ENCODE assay signal across 23 mouse cellular contexts in the genomic region with DNA sequence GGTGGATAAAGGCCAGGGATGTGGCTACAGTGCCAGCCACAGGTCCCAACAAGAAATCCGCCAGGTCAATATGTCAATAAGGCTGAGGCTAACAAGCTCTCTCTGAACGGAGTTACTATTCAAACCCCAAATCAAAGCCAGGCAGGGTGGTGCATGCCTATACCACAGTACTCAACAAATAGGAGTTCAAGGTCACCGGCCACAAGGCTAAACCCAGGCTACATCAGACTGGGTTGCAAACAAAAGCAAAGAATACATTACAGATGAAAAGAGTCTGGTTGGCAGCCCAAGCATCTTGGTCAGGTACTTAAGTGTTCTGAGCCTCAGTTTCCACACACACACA. TPM values are rescaled to one million over a fixed set of nuclear protein-coding genes. Genes with fewer than 3 reads are reported as not detected.
A peak's percentile ranks its signal among the peaks of the same experiment; 100 is the strongest.
DNase-seq lines count a peak whose midpoint lies in the region; ATAC-seq and TF ChIP-seq lines count a peak whose summit lies in the region.
"Had no signal": no experiment of that assay in that cellular context is flagged by ENCODE, and none has a peak within 500 bp of the region (broad histone marks: within the 10 kb centered on the region; RNA-seq: fewer than 3 reads in every experiment).

No protein-coding gene starts in this region.

- DNase-seq in kidney, adult 9 months = peak; percentile 30
- no peak for DNase-seq in kidney, postnatal 25 days
- no peak for DNase-seq in ES-E14 (ENCODE audit: low read depth, low spot score)
- no peak for DNase-seq in frontal cortex, postnatal 14 days (ENCODE audit: low spot score in 2 of 2)
- DNase-seq: adrenal gland, adult 8-10 months; cerebellum, adult 11 months; cerebellum, postnatal 14 days; gastrocnemius, adult 2 months; heart, postnatal 14 days; layer of hippocampus, postnatal 36 days; lung, postnatal 14 days; right cerebral cortex, adult 18-20 months; thymus, adult 18-20 months had no signal

- H3K27me3 ChIP-seq in liver, embryonic 12.5 days (replicated peaks) = no peaks in the 10 kb centered on the region
- H3K27me3 ChIP-seq in stomach, embryonic 15.5 days (replicated peaks) = no peaks in the 10 kb centered on the region
- H3K27me3 ChIP-seq: CH12.LX; embryonic facial prominence, embryonic 13.5 days; heart, embryonic 12.5 days; hindbrain, embryonic 12.5 days; limb, embryonic 15.5 days; midbrain, embryonic 13.5 days; neural tube, embryonic 12.5 days had no signal

- H3K9ac ChIP-seq in ES-E14 (ENCODE audit: insufficient read depth, low read depth, low read length, poor library complexity, severe bottlenecking) = no peak overlapping the region
- H3K9ac ChIP-seq in liver, embryonic 12.5 days = no peak overlapping the region
- no peak overlapping the region for H3K9ac ChIP-seq in stomach, embryonic 15.5 days
- H3K9ac ChIP-seq: embryonic facial prominence, embryonic 13.5 days; heart, embryonic 12.5 days; hindbrain, embryonic 12.5 days; limb, embryonic 15.5 days; midbrain, embryonic 13.5 days; neural tube, embryonic 12.5 days had no signal

- 0 out of 2 replicates have a peak overlapping the region, but pooled peaks have one; percentile 8 for H3K4me2 ChIP-seq in liver, embryonic 12.5 days
- H3K4me2 ChIP-seq in stomach, embryonic 15.5 days = no peak overlapping the region
- H3K4me2 ChIP-seq: heart, embryonic 12.5 days; hindbrain, embryonic 12.5 days; limb, embryonic 15.5 days; midbrain, embryonic 13.5 days; neural tube, embryonic 12.5 days had no signal

- no peaks in the 10 kb centered on the region for H3K36me3 ChIP-seq in ES-E14 (ENCODE audit: control insufficient read depth, insufficient read depth, low read length, poor library complexity, severe bottlenecking)
- no peaks in the 10 kb centered on the region for H3K36me3 ChIP-seq in liver, embryonic 12.5 days
- H3K36me3 ChIP-seq in stomach, embryonic 15.5 days = no peaks in the 10 kb centered on the region
- H3K36me3 ChIP-seq: embryonic facial prominence, embryonic 13.5 days; heart, embryonic 12.5 days; hindbrain, embryonic 12.5 days; limb, embryonic 15.5 days; midbrain, embryonic 13.5 days; neural tube, embryonic 12.5 days had no signal

- no peak overlapping the region for H3K4me3 ChIP-seq in ES-E14 (ENCODE audit: insufficient read depth in 1 of 2, low read depth in 1 of 2, low read length in 2 of 2, poor library complexity in 1 of 2, severe bottlenecking in 1 of 2)
- H3K4me3 ChIP-seq in liver, embryonic 12.5 days = no peak overlapping the region
- no peak overlapping the region for H3K4me3 ChIP-seq in stomach, embryonic 15.5 days (replicated peaks)
- H3K4me3 ChIP-seq: embryonic facial prominence, embryonic 13.5 days; gastrocnemius, adult 2 months; heart, embryonic 12.5 days; hindbrain, embryonic 12.5 days; limb, embryonic 15.5 days; midbrain, embryonic 13.5 days; neural tube, embryonic 12.5 days had no signal

- no peaks in the 10 kb centered on the region for H3K9me3 ChIP-seq in ES-E14 (ENCODE audit: control insufficient read depth, insufficient read depth, low read depth, low read length)
- H3K9me3 ChIP-seq in liver, embryonic 12.5 days (replicated peaks) = no peaks in the 10 kb centered on the region
- H3K9me3 ChIP-seq in stomach, embryonic 15.5 days = no peaks in the 10 kb centered on the region
- H3K9me3 ChIP-seq: embryonic facial prominence, embryonic 13.5 days; heart, embryonic 12.5 days; hindbrain, embryonic 12.5 days; limb, embryonic 15.5 days; midbrain, embryonic 13.5 days; neural tube, embryonic 12.5 days had no signal

- in situ Hi-C loops in ES-E14 (cut with MboI; ENCODE audit: low sequenced_read_pairs in 2 of 2, unreplicated experiment in 2 of 2) = no loop called here

- 0 out of 2 replicates have a peak overlapping the region, but pooled peaks have one; percentile 5 for H3K27ac ChIP-seq in ES-E14 (ENCODE audit: insufficient read depth, low read depth, low read length, poor library complexity, severe bottlenecking)
- H3K27ac ChIP-seq in liver, embryonic 12.5 days = no peak overlapping the region
- H3K27ac ChIP-seq in stomach, embryonic 15.5 days = peak overlapping the region; percentile 46
- H3K27ac ChIP-seq: hindbrain, embryonic 12.5 days; midbrain, embryonic 13.5 days; neural tube, embryonic 12.5 days had no signal

- peaks cover 0 to 17% of the 10 kb centered on the region in 2 experiments; a peak in 2 of 4 replicates for H3K4me1 ChIP-seq in ES-E14 (ENCODE audit: control insufficient read depth in 2 of 2, insufficient read depth in 2 of 2, low read length in 2 of 2, poor library complexity in 1 of 2)
- peaks cover 33% of the 10 kb centered on the region for H3K4me1 ChIP-seq in liver, embryonic 12.5 days
- H3K4me1 ChIP-seq in stomach, embryonic 15.5 days = peaks cover 28% of the 10 kb centered on the region; the same call in 1 of the 2 replicates

- 69% methylated on average over 3 of the region's 3 CpGs for WGBS in liver, embryonic 12.5 days (ENCODE audit: insufficient replicate concordance)
- WGBS in stomach, embryonic 15.5 days = 51% methylated on average over 3 of the region's 3 CpGs

- ATAC-seq in liver, embryonic 12.5 days = 0 out of 2 replicates have a peak, but pooled peaks have one; percentile 35
- no peak for ATAC-seq in stomach, embryonic 15.5 days (ENCODE audit: insufficient read depth, low FRiP score, low read depth)
- ATAC-seq in erythroblast, adult 5-6 weeks (replicated peaks; ENCODE audit: low FRiP score, poor library complexity, severe bottlenecking) = no peak
- ATAC-seq: midbrain, embryonic 13.5 days had no signal

TF ChIP-seq in ES-E14, 5 proteins besides CTCF, POLR2A, EP300 and RAD21:
- TF ChIP-seq ZC3H11A (IDR thresholded peaks at IDR 0.05; ENCODE audit: borderline replicate concordance, low read depth, low read length) = no peak
- peak; percentile 83 for TF ChIP-seq ZNF384 (IDR thresholded peaks at IDR 0.05; ENCODE audit: low read depth, low read length)
- no peak for TF ChIP-seq MAFK (IDR thresholded peaks at IDR 0.05; ENCODE audit: insufficient read depth, low read depth, low read length)
- TF ChIP-seq CHD2 (IDR thresholded peaks at IDR 0.05; ENCODE audit: low read depth, low read length) = no peak

RNA-seq across cellular contexts. Expression of gene Magi1, which starts 25.9 kb away (rescaled TPM):
- total RNA-seq in ES-E14 (2012; rRNA removed) = 14.6 and 17.4 TPM in 2 replicates
- polyA plus RNA-seq in liver, embryonic 12.5 days (2016; fragmentation: Nextera tagmentation; extraction: Ambion mirVana) = 2.5 and 2.7 TPM in 2 replicates
- polyA plus RNA-seq in stomach, embryonic 15.5 days (2015; fragmentation: Nextera tagmentation; extraction: Ambion mirVana) = 9.8 and 10.5 TPM in 2 replicates
- not detected in 2 replicates for total RNA-seq in erythroblast, adult 5-6 weeks (2015; ENCODE audit: low replicate concordance)
- not detected in 2 replicates for total RNA-seq in erythroblast, adult 5-6 weeks (2017; ENCODE audit: low replicate concordance)
- total RNA-seq: CH12.LX had no signal

Comparison
In these comparisons a context has a peak if more than half of its experiments do, and no peak if none do; other contexts are left out.
1. RNA of gene Magi1, which starts 25.9 kb away (total RNA-seq): 14.6 to 17.4 TPM in ES-E14; not detected in erythroblast, adult 5-6 weeks; every median in the first group is over 10 times any median in the second.